Mouse (Mus musculus) CH12.LX (cell line): ENCODE results near the gene 1700056E22Rik. TPM values are rescaled to one million over a fixed set of nuclear protein-coding genes. Genes with fewer than 3 reads are reported as not detected.

ENCODE experiments used
- DNase-seq: peaks from one replicate; pipeline ENCODE4 v3.0.0-alpha.2; 2013; ENCODE audit errors: extremely low read depth
- H3K27ac ChIP-seq: 2 replicates; pipeline ENCODE4 v1.5.1; 2012; ENCODE audit warnings: low read depth, mild to moderate bottlenecking, control low read depth, moderate library complexity; ENCODE audit not compliant: insufficient read depth
- H3K27me3 ChIP-seq: replicated peaks from 2 replicates; pipeline ENCODE3; 2012; ENCODE audit warnings: inconsistent platforms
- H3K36me3 ChIP-seq, 2 experiments: replicated peaks in 1 of 2; 2 replicates each; pipeline versions ENCODE3 to v1.6.1; 2012; ENCODE audit warnings: inconsistent platforms in 1 of 2, low read length in 1 of 2, mild to moderate bottlenecking in 1 of 2, mixed read lengths in 1 of 2, moderate library complexity in 1 of 2; ENCODE audit not compliant: control insufficient read depth in 1 of 2, insufficient read depth in 1 of 2
- H3K4me1 ChIP-seq, 2 experiments: 2 replicates each; pipeline ENCODE4 v1.6.1; 2012; ENCODE audit warnings: inconsistent platforms in 1 of 2, moderate library complexity in 1 of 2; ENCODE audit not compliant: insufficient read depth in 2 of 2, control insufficient read depth in 1 of 2
- H3K4me2 ChIP-seq: 2 replicates; pipeline ENCODE4 v1.6.1; 2012; ENCODE audit warnings: low read depth, mild to moderate bottlenecking, control low read depth; ENCODE audit not compliant: poor library complexity, insufficient read depth, severe bottlenecking
- H3K4me3 ChIP-seq, 3 experiments: fragments of 150-350 bp in 1 of 3; sonication (generic) in 1 of 3; replicated peaks in 1 of 3; 2 replicates each; pipeline versions ENCODE3 to v1.5.1; 2011 to 2012; ENCODE audit warnings: low read depth in 2 of 3, low read length in 2 of 3, mild to moderate bottlenecking in 2 of 3, moderate library complexity in 2 of 3, control low read depth in 1 of 3, improper control_type of control experiment in 1 of 3, inconsistent platforms in 1 of 3, mixed read lengths in 1 of 3; ENCODE audit not compliant: poor library complexity in 1 of 3
- H3K79me2 ChIP-seq: replicated peaks from 2 replicates; pipeline ENCODE4 v1.6.1; 2012; ENCODE audit warnings: mild to moderate bottlenecking, moderate library complexity; ENCODE audit not compliant: control insufficient read depth, poor library complexity, insufficient read depth, severe bottlenecking; ENCODE audit errors: extremely low read depth
- H3K9ac ChIP-seq: 2 replicates; pipeline ENCODE4 v1.6.1; 2012; ENCODE audit warnings: low read depth, mild to moderate bottlenecking, control low read depth, moderate library complexity; ENCODE audit not compliant: insufficient read depth
- H3K9me3 ChIP-seq: replicated peaks from 2 replicates; pipeline ENCODE3; 2012; ENCODE audit warnings: low read length, inconsistent platforms, mixed read lengths
- BHLHE40 ChIP-seq: IDR thresholded peaks from 2 replicates; pipeline ENCODE4 v1.6.1; 2011; ENCODE audit warnings: mild to moderate bottlenecking, low read depth, low read length, improper control_type of control experiment
- CHD2 ChIP-seq: IDR thresholded peaks from 2 replicates; pipeline ENCODE4 v1.6.1; 2011; ENCODE audit warnings: low read length, improper control_type of control experiment
- E2F4 ChIP-seq: IDR thresholded peaks from 2 replicates; pipeline ENCODE4 v1.6.1; 2011; ENCODE audit warnings: low read depth, low read length, improper control_type of control experiment; ENCODE audit not compliant: insufficient replicate concordance
- ELF1 ChIP-seq: IDR thresholded peaks from 2 replicates; pipeline ENCODE4 v1.6.1; 2014; ENCODE audit warnings: low read depth, mild to moderate bottlenecking, inconsistent platforms, low read length, improper control_type of control experiment
- ETS1 ChIP-seq: conservative IDR thresholded peaks from 2 replicates; pipeline ENCODE4 v1.6.1; 2012; ENCODE audit warnings: low read depth, mild to moderate bottlenecking, inconsistent platforms, low read length, improper control_type of control experiment, moderate library complexity
- GABPA ChIP-seq: IDR thresholded peaks from 2 replicates; pipeline ENCODE4 v1.6.1; 2012; ENCODE audit warnings: low read depth, low read length, improper control_type of control experiment, inconsistent platforms; ENCODE audit not compliant: insufficient replicate concordance
- IRF4 ChIP-seq: IDR thresholded peaks from 2 replicates; pipeline ENCODE4 v1.6.1; 2014; ENCODE audit warnings: low read depth, mild to moderate bottlenecking, inconsistent platforms, low read length, improper control_type of control experiment
- KAT2A ChIP-seq: IDR thresholded peaks from 2 replicates; pipeline ENCODE4 v1.6.1; 2012; ENCODE audit warnings: low read length, improper control_type of control experiment, inconsistent platforms; ENCODE audit not compliant: insufficient replicate concordance
- MAX ChIP-seq: IDR thresholded peaks from 2 replicates; pipeline ENCODE4 v1.6.1; 2011; ENCODE audit warnings: low read length, improper control_type of control experiment
- MAZ ChIP-seq: IDR thresholded peaks from 2 replicates; pipeline ENCODE4 v1.6.1; 2012; ENCODE audit warnings: low read depth, mild to moderate bottlenecking, inconsistent platforms, low read length, improper control_type of control experiment, moderate library complexity
- MXI1 ChIP-seq: IDR thresholded peaks from 2 replicates; pipeline ENCODE4 v1.6.1; 2011; ENCODE audit warnings: mild to moderate bottlenecking, low read depth, low read length, improper control_type of control experiment
- MYC ChIP-seq: IDR thresholded peaks from 2 replicates; pipeline ENCODE4 v1.6.1; 2011; ENCODE audit warnings: low read depth, mild to moderate bottlenecking, improper control_type of control experiment, low read length
- NRF1 ChIP-seq: IDR thresholded peaks from 2 replicates; pipeline ENCODE4 v1.6.1; 2014; ENCODE audit warnings: low read depth, mild to moderate bottlenecking, inconsistent platforms, low read length, improper control_type of control experiment, moderate library complexity
- POLR2A ChIP-seq: IDR thresholded peaks from 2 replicates; pipeline ENCODE4 v1.6.1; 2011; ENCODE audit warnings: low read depth, mild to moderate bottlenecking, improper control_type of control experiment, low read length
- POLR2AphosphoS2 ChIP-seq: IDR thresholded peaks from 2 replicates; pipeline ENCODE4 v1.6.1; 2011; ENCODE audit warnings: low read depth, low read length, improper control_type of control experiment
- SMC3 ChIP-seq: IDR thresholded peaks from 2 replicates; pipeline ENCODE4 v1.6.1; 2011; ENCODE audit warnings: low read depth, low read length, improper control_type of control experiment
- TCF12 ChIP-seq: IDR thresholded peaks from 2 replicates; pipeline ENCODE4 v1.6.1; 2014; ENCODE audit warnings: low read depth, mild to moderate bottlenecking, inconsistent platforms, low read length, improper control_type of control experiment
- UBTF ChIP-seq: IDR thresholded peaks from 2 replicates; pipeline ENCODE4 v1.6.1; 2012; ENCODE audit warnings: low read depth, mild to moderate bottlenecking, inconsistent platforms, low read length, improper control_type of control experiment, moderate library complexity
- USF1 ChIP-seq: IDR thresholded peaks from 2 replicates; pipeline ENCODE4 v1.6.1; 2014; ENCODE audit warnings: low read depth, mild to moderate bottlenecking, inconsistent platforms, low read length, improper control_type of control experiment
- USF2 ChIP-seq: conservative IDR thresholded peaks from 2 replicates; pipeline ENCODE4 v1.6.1; 2011; ENCODE audit warnings: low read depth, low read length, improper control_type of control experiment
- ZKSCAN1 ChIP-seq: IDR thresholded peaks from 2 replicates; pipeline ENCODE4 v1.6.1; 2012; ENCODE audit warnings: low read depth, inconsistent platforms, low read length, improper control_type of control experiment, borderline replicate concordance
- dilution Hi-C: fragments of 300-500 bp; cut with MboI; formaldehyde crosslinking; loops from 2 replicates; pipeline ENCODE4 v1.14.3; 2020; ENCODE audit warnings: low sequenced_read_pairs; ENCODE audit not compliant: extremely low pct_unique_long_range_greater_than_20kb, extremely low pct_ligation_motif_present
- in situ Hi-C: fragments of 300-500 bp; cut with MboI; formaldehyde crosslinking; loops from 3 replicates; pipeline ENCODE4 v1.14.3; 2019; ENCODE audit warnings: low sequenced_read_pairs, low pct_ligation_motif_present, low pct_unique_long_range_greater_than_20kb, mixed read lengths
- polyA plus RNA-seq: library from polyadenylated mRNA; unstranded; fragments of >175 nt; gene quantifications from 2 replicates; pipeline ENCODE4 v1.2.1, GENCODE M21; 2012; ENCODE audit warnings: low read depth; ENCODE audit not compliant: insufficient read length
- total RNA-seq, 2 experiments: library from RNA; depleted of rRNA; stranded (reverse); fragments of 300-350 nt in 1 of 2; fragments of >200 nt in 1 of 2; gene quantifications; 2 replicates each; pipeline ENCODE4 v1.2.3; 2012 to 2014

1700056E22Rik gene
- total and polyA plus RNA-seq, 3 experiments, result 0.25 to 1.0 (median 0.26) TPM

GRCm38 (mm10) chr1:184040906-184041305, 6.8 kb upstream of the 1700056E22Rik start:
- Histone ChIP-seq H3K36me3 (peaks cover 0 to 51% of the 10 kb centered on the region in 2 experiments), H3K79me2 (no peaks in the 10 kb centered on the region), H3K27ac (no peak overlapping the region), H3K4me2 (no peak overlapping the region), H3K9ac (no peak overlapping the region), H3K4me1 (peaks cover 0 to 95% of the 10 kb centered on the region in 2 experiments; a peak in 2 of 4 replicates), H3K4me3 (no peak overlapping the region), H3K9me3 (no peaks in the 10 kb centered on the region)
- DNase-seq, result no peak
- dilution Hi-C loops (no loop called here), in situ Hi-C loops (loop anchor here (25.0 kb wide), 2 partner anchors 196 to 379 kb away; no protein-coding TSS in a partner anchor)
- TF ChIP-seq E2F4, result no peak
- no peak for TF ChIP-seq KAT2A
- TF ChIP-seq SMC3, result no peak
- no peak for TF ChIP-seq POLR2A
- no peak for TF ChIP-seq GABPA
- no peak for TF ChIP-seq ZKSCAN1
- no peak for TF ChIP-seq ETS1
- TF ChIP-seq CHD2, result no peak
- TF ChIP-seq USF1, result no peak
- TF ChIP-seq BHLHE40, result no peak
- no peak for TF ChIP-seq MYC
- TF ChIP-seq ELF1, result no peak
- TF ChIP-seq, all 38 proteins: peak for 0
- no peaks in the 10 kb centered on the region for H3K27me3 ChIP-seq

DNA sequence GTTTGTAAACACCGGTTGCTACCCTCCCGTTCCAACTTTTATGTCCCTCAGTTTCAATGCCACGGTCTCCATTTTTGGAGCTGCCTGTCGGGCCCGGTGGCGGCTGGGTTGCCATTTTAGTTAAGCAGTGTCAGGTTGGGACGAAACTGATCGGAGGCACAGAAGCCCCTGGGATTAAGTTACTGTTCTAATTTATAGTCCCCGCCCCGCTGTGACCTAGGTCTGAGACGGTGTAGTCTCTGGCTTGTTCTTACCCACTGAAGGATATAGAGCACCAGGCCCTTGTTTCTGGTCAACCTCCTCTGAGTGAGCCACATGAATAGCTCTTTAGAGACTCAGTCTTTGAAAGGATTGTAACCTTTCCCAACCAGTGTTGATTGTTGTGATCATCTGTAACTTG, 6.1 kb upstream of the 1700056E22Rik start:
- peaks cover 0 to 47% of the 10 kb centered on the region in 2 experiments for H3K36me3 ChIP-seq
- in situ Hi-C loops, result loop anchor here (25.0 kb wide), 2 partner anchors 197 to 378 kb away; no protein-coding TSS in a partner anchor
- H3K9ac ChIP-seq, result no peak overlapping the region
- H3K9me3 ChIP-seq, result no peaks in the 10 kb centered on the region
- no peak for DNase-seq
- no peak overlapping the region for H3K27ac ChIP-seq
- no peak overlapping the region for H3K4me2 ChIP-seq
- no peaks in the 10 kb centered on the region for H3K79me2 ChIP-seq
- no peak overlapping the region for H3K4me3 ChIP-seq
- dilution Hi-C loops, result no loop called here
- H3K4me1 ChIP-seq, result peaks cover 0 to 88% of the 10 kb centered on the region in 2 experiments; a peak in 2 of 4 replicates
- H3K27me3 ChIP-seq, result no peaks in the 10 kb centered on the region
- TF ChIP-seq MAX (no peak), TCF12 (no peak)

DNA sequence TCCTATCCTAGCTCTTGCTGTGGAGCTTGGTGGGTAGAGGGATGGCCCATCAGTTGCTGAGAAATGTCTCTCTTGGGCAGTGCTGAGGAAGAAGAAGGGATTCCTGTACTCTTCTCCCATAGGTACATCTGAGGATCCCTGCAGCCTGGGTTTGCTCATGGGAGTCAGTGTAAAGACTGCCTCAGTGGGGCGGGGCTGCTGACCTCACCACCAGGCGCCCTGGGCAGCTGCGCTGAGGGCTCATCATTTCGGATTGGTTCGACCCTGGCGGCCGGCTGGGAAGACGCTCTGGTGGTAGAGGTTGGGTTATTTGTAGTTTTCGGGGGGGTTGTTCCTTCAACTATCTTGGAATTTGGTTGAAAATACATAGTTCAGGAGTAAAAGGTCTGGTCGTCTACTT, 5.2 kb upstream of the 1700056E22Rik start:
- peaks cover 0 to 79% of the 10 kb centered on the region in 2 experiments; a peak in 2 of 4 replicates for H3K4me1 ChIP-seq
- TF ChIP-seq TCF12 (no peak), IRF4 (no peak), ELF1 (no peak), USF2 (no peak), E2F4 (no peak), GABPA (no peak), MXI1 (no peak), POLR2AphosphoS2 (no peak), NRF1 (no peak), MAZ (no peak), UBTF (no peak)
- TF ChIP-seq, all 38 proteins: peak for 0
- no peak overlapping the region for H3K9ac ChIP-seq
- H3K9me3 ChIP-seq, result no peaks in the 10 kb centered on the region
- H3K4me3 ChIP-seq, result no peak overlapping the region
- no peaks in the 10 kb centered on the region for H3K27me3 ChIP-seq
- H3K36me3 ChIP-seq, result peaks cover 0 to 44% of the 10 kb centered on the region in 2 experiments
- no peaks in the 10 kb centered on the region for H3K79me2 ChIP-seq
- H3K27ac ChIP-seq, result no peak overlapping the region
- DNase-seq, result no peak
- dilution Hi-C loops, result no loop called here
- in situ Hi-C loops, result loop anchor here (25.0 kb wide), 2 partner anchors 198 to 377 kb away; no protein-coding TSS in a partner anchor
- H3K4me2 ChIP-seq, result no peak overlapping the region
